Mouse (Mus musculus): Measurements from ENCODE around the gene Mrm2. TPM values are rescaled to one million over a fixed set of nuclear protein-coding genes. Genes with fewer than 3 reads are reported as not detected.

The Mrm2 gene
- polyA plus RNA-seq, 1 experiment from 2014 or later = 22.9 TPM

- Histone ChIP-seq H3K4me3 (no peak overlapping the region), H3K36me3 (replicated peaks) (peaks cover 57% of the 10 kb centered on the region), H3K27ac (no peak overlapping the region), H3K9me3 (peaks cover 3% of the 10 kb centered on the region; the same call in 1 of the 2 replicates), H3K4me1 (peaks cover 19% of the 10 kb centered on the region), H3K27me3 (ENCODE audit: poor library complexity, severe bottlenecking) (no peaks in the 10 kb centered on the region)
- WGBS = 35% methylated on average over 2 of the region's 2 CpGs
- peak; percentile 26 for DNase-seq (ENCODE audit: extremely low spot score, low spot score)
Observed at GRCm38 (mm10) chr5:140333631-140334030, 1.9 kb upstream of the Mrm2 start.

DNA sequence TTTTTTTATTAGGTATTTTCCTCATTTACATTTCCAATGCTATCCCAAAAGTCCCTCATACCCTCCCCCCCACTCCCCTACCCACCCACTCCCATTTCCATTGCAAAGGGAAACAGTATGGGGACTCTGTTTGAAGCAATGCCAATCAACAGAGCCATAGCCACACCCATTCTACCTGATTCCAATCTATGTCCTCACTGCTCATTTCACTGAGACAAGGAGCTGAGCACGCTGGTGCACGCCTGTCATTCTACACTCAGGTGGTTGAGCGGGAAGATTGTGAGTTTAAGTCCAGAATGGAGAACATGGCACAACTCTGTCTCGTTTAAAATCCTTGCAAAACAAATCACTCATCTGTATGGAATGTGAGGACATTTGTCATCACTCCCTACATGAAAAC, 821 bp upstream of the Mrm2 start:
- Histone ChIP-seq H3K9me3 (no peaks in the 10 kb centered on the region), H3K4me1 (peaks cover 19% of the 10 kb centered on the region), H3K27ac (peak overlapping the region; percentile 94), H3K36me3 (replicated peaks) (peaks cover 57% of the 10 kb centered on the region), H3K4me3 (peak overlapping the region; percentile 73), H3K27me3 (ENCODE audit: poor library complexity, severe bottlenecking) (no peaks in the 10 kb centered on the region)
- 57% methylated on average over 4 of the region's 4 CpGs for WGBS
- DNase-seq (ENCODE audit: extremely low spot score, low spot score) = no peak

GRCm38 (mm10) chr5:140324058-140324457, 7.6 kb downstream of the Mrm2 start:
- DNase-seq (ENCODE audit: extremely low spot score, low spot score) = no peak
- peaks cover 48% of the 10 kb centered on the region for H3K36me3 ChIP-seq (replicated peaks)
- peaks cover 22% of the 10 kb centered on the region for H3K4me1 ChIP-seq
- no peak overlapping the region for H3K4me3 ChIP-seq
- H3K27me3 ChIP-seq (ENCODE audit: poor library complexity, severe bottlenecking) = no peaks in the 10 kb centered on the region
- H3K27ac ChIP-seq = no peak overlapping the region
- no peaks in the 10 kb centered on the region for H3K9me3 ChIP-seq
- WGBS = 89% methylated on average over 5 of the region's 5 CpGs

DNA sequence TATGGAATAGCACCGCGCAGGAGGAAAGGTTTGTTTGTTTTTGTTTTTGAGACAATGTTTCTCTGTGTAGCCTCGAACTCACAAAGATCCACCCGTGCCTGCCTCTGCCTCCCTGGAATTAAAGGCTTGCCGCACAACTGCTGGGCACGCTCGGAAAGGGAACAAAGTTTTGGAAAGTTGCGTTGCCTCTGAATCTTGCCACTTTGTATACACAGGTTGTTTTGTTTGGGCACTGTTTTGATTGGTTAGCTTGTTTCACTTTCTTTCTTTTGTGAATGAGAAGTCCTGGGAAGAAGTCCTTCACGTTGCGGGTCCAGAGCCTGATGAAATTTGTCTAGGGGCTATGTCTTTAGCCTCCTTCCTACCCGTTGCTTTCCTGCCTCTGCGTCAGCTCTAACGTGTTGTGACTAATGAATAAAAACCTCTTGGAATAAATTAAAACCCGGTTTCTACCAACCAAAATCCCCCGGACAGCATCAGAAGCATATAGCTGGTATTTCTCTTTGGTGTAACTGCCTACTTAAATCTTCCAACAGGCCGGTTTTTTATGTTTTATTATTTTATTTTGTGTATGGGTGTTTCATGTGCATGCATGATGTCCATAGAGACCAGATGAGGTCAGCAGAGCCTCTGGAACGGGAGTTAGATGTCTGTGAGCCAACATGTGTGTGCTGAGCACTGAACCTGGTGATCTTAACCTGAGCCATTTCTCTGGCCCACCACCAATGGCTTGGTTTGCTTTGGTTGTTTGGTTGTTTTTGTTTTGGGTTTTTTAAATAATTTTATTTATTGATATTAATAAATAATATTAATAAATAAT, 9.7 kb downstream of the Mrm2 start:
- peaks cover 39% of the 10 kb centered on the region for H3K36me3 ChIP-seq (replicated peaks)
- H3K27ac ChIP-seq = peak overlapping the region; percentile 97
- H3K4me3 ChIP-seq = peak overlapping the region; percentile 83
- 2% methylated on average over 17 of the region's 17 CpGs for WGBS
- no peaks in the 10 kb centered on the region for H3K9me3 ChIP-seq
- H3K27me3 ChIP-seq (ENCODE audit: poor library complexity, severe bottlenecking) = no peaks in the 10 kb centered on the region
- H3K4me1 ChIP-seq = peaks cover 23% of the 10 kb centered on the region
- DNase-seq (ENCODE audit: extremely low spot score, low spot score) = no peak

DNA sequence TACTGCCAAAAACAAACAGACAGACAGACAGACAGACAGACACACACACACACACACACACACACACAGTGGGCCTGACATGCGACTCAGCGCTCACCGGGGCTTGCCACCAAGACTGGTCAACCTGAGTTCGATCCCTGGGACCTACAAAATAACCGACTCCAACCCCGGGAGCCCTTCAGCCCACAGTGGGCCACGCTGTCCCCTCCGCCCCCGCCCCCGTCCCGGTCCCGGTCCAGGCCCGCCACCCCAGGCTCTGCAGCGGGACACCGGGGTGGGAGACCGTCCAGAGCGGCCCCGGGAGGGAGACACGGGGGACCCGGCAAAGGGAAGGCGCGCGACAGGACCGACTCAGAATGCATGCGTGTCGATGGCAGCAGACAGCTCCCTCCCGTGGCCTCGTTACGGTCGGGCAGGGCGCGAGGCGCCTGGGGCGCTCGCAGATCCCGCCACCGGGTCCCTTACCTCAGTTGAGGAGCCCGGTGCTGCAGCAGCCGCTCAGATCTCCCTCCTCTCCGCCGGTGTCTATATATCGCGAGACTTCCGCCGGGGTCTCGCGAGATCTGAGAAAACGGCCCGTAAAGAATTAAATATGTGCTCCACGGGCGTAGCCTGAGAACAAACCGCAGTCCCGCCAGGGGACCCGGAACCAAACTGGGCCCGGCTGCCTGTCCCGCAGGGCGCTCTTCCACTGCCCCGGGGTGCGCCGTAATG, 10.5 kb downstream of the Mrm2 start, which contains the start of the genes Mad1l1 and Nudt1:
Gene Mad1l1 (minus strand): TSS at position 511 of the 714 bp plus-strand sequence.
Gene Nudt1 (plus strand): TSS at position 615 of the 714 bp plus-strand sequence.
- H3K27me3 ChIP-seq (ENCODE audit: poor library complexity, severe bottlenecking) = no peaks in the 10 kb centered on the region
- peak; percentile 91 for DNase-seq (ENCODE audit: extremely low spot score, low spot score)
- no peaks in the 10 kb centered on the region for H3K9me3 ChIP-seq
- under 1% methylated on average over 60 of the region's 60 CpGs for WGBS
- peak within 1 kb of the TSS; percentile 83 for H3K4me3 ChIP-seq
- H3K36me3 ChIP-seq (replicated peaks) = peaks cover 37% of the 10 kb centered on the region
- H3K27ac ChIP-seq = peak within 1 kb of the TSS; percentile 97
- H3K4me1 ChIP-seq = peaks cover 23% of the 10 kb centered on the region

- Histone ChIP-seq H3K27me3 (ENCODE audit: poor library complexity, severe bottlenecking) (no peaks in the 10 kb centered on the region), H3K4me3 (no peak overlapping the region), H3K36me3 (replicated peaks) (peaks cover 57% of the 10 kb centered on the region), H3K4me1 (peaks cover 23% of the 10 kb centered on the region), H3K9me3 (no peaks in the 10 kb centered on the region), H3K27ac (no peak overlapping the region)
- WGBS = 92% methylated on average over 3 of the region's 3 CpGs
- DNase-seq (ENCODE audit: extremely low spot score, low spot score) = no peak
Observed at GRCm38 (mm10) chr5:140316716-140317115, 15.0 kb downstream of the Mrm2 start.

GRCm38 (mm10) chr5:140307602-140308001, 24.1 kb downstream of the Mrm2 start:
- Histone ChIP-seq H3K9me3 (no peaks in the 10 kb centered on the region), H3K27me3 (ENCODE audit: poor library complexity, severe bottlenecking) (no peaks in the 10 kb centered on the region), H3K4me1 (no peaks in the 10 kb centered on the region), H3K4me3 (no peak overlapping the region), H3K27ac (no peak overlapping the region), H3K36me3 (replicated peaks) (peaks cover 100% of the 10 kb centered on the region)
- DNase-seq (ENCODE audit: extremely low spot score, low spot score) = no peak
- WGBS = 95% methylated on average over 14 of the region's 14 CpGs

DNA sequence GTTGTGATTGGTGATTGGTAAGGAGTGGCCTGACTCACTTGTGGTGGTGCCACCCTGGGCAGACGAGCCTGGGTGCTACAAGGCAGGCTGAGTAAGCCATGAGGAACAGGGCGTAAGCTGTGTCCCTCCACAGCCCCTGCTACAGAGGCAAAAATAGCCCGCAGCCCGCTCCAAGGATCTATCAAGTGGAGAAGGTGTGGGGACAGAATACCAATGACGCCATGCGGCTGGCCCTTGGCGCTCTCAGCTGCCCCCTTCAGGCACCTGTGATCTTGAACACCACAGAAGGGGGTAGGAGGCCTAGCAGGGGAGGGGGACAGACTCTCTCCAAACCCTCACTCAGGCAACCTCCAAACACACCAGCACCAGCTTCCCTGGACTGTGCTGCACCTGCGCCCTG, 25.7 kb downstream of the Mrm2 start:
- no peaks in the 10 kb centered on the region for H3K27me3 ChIP-seq (ENCODE audit: poor library complexity, severe bottlenecking)
- WGBS = 90% methylated on average over 8 of the region's 8 CpGs
- no peak for DNase-seq (ENCODE audit: extremely low spot score, low spot score)

GRCm38 (mm10) chr5:140298291-140298690, 33.4 kb downstream of the Mrm2 start:
- no peaks in the 10 kb centered on the region for H3K4me1 ChIP-seq
- peaks cover 94% of the 10 kb centered on the region for H3K36me3 ChIP-seq (replicated peaks)
- DNase-seq (ENCODE audit: extremely low spot score, low spot score) = no peak
- H3K9me3 ChIP-seq = no peaks in the 10 kb centered on the region
- H3K4me3 ChIP-seq = no peak overlapping the region
- H3K27ac ChIP-seq = no peak overlapping the region
- no peaks in the 10 kb centered on the region for H3K27me3 ChIP-seq (ENCODE audit: poor library complexity, severe bottlenecking)
- 88% methylated on average over 4 of the region's 4 CpGs for WGBS

More for the DNA sequence above, 25.7 kb downstream of the Mrm2 start:
- no peaks in the 10 kb centered on the region for H3K4me1 ChIP-seq
- no peak overlapping the region for H3K27ac ChIP-seq
- H3K4me3 ChIP-seq = no peak overlapping the region
- peaks cover 100% of the 10 kb centered on the region for H3K36me3 ChIP-seq (replicated peaks)
- H3K9me3 ChIP-seq = no peaks in the 10 kb centered on the region

- Histone ChIP-seq H3K27ac (no peak overlapping the region), H3K9me3 (no peaks in the 10 kb centered on the region), H3K4me1 (no peaks in the 10 kb centered on the region), H3K27me3 (ENCODE audit: poor library complexity, severe bottlenecking) (no peaks in the 10 kb centered on the region), H3K4me3 (no peak overlapping the region), H3K36me3 (replicated peaks) (peaks cover 93% of the 10 kb centered on the region)
- WGBS = 97% methylated on average over 1 of the region's 1 CpGs
- DNase-seq (ENCODE audit: extremely low spot score, low spot score) = peak; percentile 33
Observed at GRCm38 (mm10) chr5:140292152-140292551, 39.5 kb downstream of the Mrm2 start.

- no peak for DNase-seq (ENCODE audit: extremely low spot score, low spot score)
- Histone ChIP-seq H3K27ac (no peak overlapping the region), H3K4me1 (no peaks in the 10 kb centered on the region), H3K4me3 (no peak overlapping the region), H3K27me3 (ENCODE audit: poor library complexity, severe bottlenecking) (no peaks in the 10 kb centered on the region), H3K36me3 (replicated peaks) (peaks cover 92% of the 10 kb centered on the region), H3K9me3 (no peaks in the 10 kb centered on the region)
- WGBS = 95% methylated on average over 2 of the region's 2 CpGs
Observed at GRCm38 (mm10) chr5:140289161-140289560, 42.5 kb downstream of the Mrm2 start.

DNA sequence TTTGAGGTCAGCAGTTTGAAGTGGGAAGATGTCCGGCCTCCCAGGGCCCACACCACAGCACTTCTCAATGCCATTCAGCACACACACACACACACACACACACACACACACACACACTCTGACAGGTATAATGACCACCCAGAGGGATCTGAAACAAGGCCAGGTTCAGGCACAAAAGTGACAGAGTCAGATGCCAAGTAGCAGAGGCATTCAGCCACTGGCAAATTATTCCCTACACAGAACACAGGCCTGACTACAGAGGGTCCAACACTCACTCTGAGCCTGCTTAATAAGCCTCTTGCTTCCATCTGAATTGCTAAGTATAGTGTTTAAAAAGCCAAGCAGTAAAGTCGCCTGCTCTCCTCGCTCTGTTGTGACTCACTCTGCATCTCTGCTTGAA, 43.4 kb downstream of the Mrm2 start:
- peaks cover 92% of the 10 kb centered on the region for H3K36me3 ChIP-seq (replicated peaks)
- no peak overlapping the region for H3K27ac ChIP-seq
- H3K4me3 ChIP-seq = no peak overlapping the region

DNA sequence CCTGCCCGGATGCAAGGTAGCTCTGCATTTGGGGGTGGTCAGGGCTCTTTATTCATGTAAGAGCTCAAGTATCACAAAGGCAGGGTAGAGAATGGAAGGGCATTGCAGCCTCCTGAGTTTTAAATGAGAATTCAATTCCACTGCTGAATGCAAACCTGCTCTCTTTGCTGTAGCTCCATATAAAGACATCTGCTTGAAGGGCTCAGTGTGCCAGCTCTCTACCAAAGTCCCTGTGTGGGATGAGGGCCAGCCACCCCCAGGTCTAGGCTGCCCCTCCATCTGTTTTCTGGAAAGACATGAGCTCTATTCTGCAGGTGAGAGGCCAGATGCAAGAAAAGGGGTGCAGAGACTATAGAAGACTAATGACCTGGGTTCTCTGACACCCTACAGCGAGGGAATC, 46.9 kb downstream of the Mrm2 start:
- Histone ChIP-seq H3K4me3 (no peak overlapping the region), H3K9me3 (no peaks in the 10 kb centered on the region), H3K27ac (no peak overlapping the region), H3K4me1 (no peaks in the 10 kb centered on the region), H3K36me3 (replicated peaks) (peaks cover 84% of the 10 kb centered on the region), H3K27me3 (ENCODE audit: poor library complexity, severe bottlenecking) (no peaks in the 10 kb centered on the region)
- 83% methylated on average over 2 of the region's 2 CpGs for WGBS
- DNase-seq (ENCODE audit: extremely low spot score, low spot score) = no peak

More for the DNA sequence above, 43.4 kb downstream of the Mrm2 start:
- DNase-seq (ENCODE audit: extremely low spot score, low spot score) = no peak
- WGBS = 90% methylated on average over 3 of the region's 3 CpGs
- no peaks in the 10 kb centered on the region for H3K27me3 ChIP-seq (ENCODE audit: poor library complexity, severe bottlenecking)
- H3K9me3 ChIP-seq = no peaks in the 10 kb centered on the region
- no peaks in the 10 kb centered on the region for H3K4me1 ChIP-seq
